Mouse (Mus musculus) midbrain, embryonic 12.5 days (tissue): ENCODE data around the gene Itga6. TPM values are rescaled to one million over a fixed set of nuclear protein-coding genes. Genes with fewer than 3 reads are reported as not detected.

Experiments used
- ATAC-seq: fragments of 200-750 bp; cut with Nextera tagmentation; 2 replicates; pipeline ENCODE4 v1.8.0; 2017; ENCODE audit warnings: low read depth, moderate TSS enrichment, moderate library complexity; ENCODE audit not compliant: low FRiP score
- H3K27ac ChIP-seq: fragments of 300-500 bp; sonication (generic); replicated peaks from 2 replicates; pipeline ENCODE4 v1.5.1; 2016; ENCODE audit warnings: mild to moderate bottlenecking
- H3K27me3 ChIP-seq: fragments of 300-500 bp; sonication (generic); 2 replicates; pipeline ENCODE4 v1.6.1; 2016; ENCODE audit warnings: mild to moderate bottlenecking
- H3K36me3 ChIP-seq: fragments of 300-500 bp; sonication (generic); 2 replicates; pipeline ENCODE4 v1.6.1; 2016
- H3K4me1 ChIP-seq: fragments of 300-500 bp; sonication (generic); 2 replicates; pipeline ENCODE4 v1.6.1; 2016
- H3K4me2 ChIP-seq: fragments of 300-500 bp; sonication (generic); replicated peaks from 2 replicates; pipeline ENCODE4 v1.6.1; 2016; ENCODE audit warnings: mild to moderate bottlenecking, moderate library complexity
- H3K4me3 ChIP-seq: fragments of 300-500 bp; sonication (generic); 2 replicates; pipeline ENCODE4 v1.5.1; 2016; ENCODE audit warnings: mild to moderate bottlenecking
- H3K9ac ChIP-seq: fragments of 300-500 bp; sonication (generic); replicated peaks from 2 replicates; pipeline ENCODE4 v1.6.1; 2016; ENCODE audit warnings: mild to moderate bottlenecking, moderate library complexity
- H3K9me3 ChIP-seq: fragments of 300-500 bp; sonication (generic); 2 replicates; pipeline ENCODE4 v1.6.1; 2016; ENCODE audit warnings: mild to moderate bottlenecking
- WGBS: fragments of 180-500 bp; shearing (Covaris S2); methylation state at CpG from one replicate; pipeline ENCODE4 v1.1.7; 2016; 5-methylcytosine and 5-hydroxymethylcytosine counted together
- polyA plus RNA-seq: library from polyadenylated mRNA; unstranded; fragments of >200 nt; fragmentation: Nextera tagmentation; extraction: Ambion mirVana; gene quantifications from 2 replicates; pipeline ENCODE4 v1.2.1, GENCODE M21; 2016

Itga6 gene
- polyA plus RNA-seq, 1 experiment from 2014 or later = 23.2 TPM

DNA sequence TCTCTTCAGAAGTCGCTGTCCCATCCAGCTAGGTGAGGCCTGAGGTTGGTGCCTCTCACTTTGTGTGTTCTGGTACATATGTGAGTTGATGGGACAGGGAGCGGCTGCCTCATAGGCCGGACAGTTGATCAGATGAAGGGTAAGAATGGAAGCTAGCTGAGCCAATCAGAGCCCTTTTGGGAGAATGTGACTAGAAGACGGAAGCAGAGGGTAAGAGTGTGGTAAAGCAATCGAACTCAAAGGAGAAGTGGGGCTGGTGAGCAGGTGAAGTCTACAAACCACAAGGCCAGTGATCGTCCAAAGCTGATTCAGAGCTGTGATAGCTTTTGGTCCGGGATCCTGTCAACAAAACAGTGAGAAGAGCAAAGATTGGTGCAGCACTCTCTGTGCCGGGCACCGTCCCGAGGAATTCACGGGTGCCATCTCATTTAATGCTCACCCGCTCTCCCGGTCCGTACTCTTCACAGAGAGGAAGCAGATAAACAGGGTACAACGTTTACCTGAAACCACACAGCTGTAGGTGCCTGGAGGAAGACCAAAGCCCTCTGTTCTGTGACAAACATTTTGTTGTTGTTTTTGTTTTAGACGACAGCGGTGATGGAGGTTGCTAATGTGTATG, 9.8 kb upstream of the Itga6 start:
- Histone ChIP-seq H3K4me3 (no peak overlapping the region), H3K9ac (no peak overlapping the region), H3K4me2 (no peak overlapping the region), H3K4me1 (peaks cover 8% of the 10 kb centered on the region; the same call in 1 of the 2 replicates), H3K27me3 (peaks cover 4% of the 10 kb centered on the region; the same call in 1 of the 2 replicates), H3K27ac (no peak overlapping the region), H3K9me3 (no peaks in the 10 kb centered on the region), H3K36me3 (no peaks in the 10 kb centered on the region)
- ATAC-seq = no peak
- 94% methylated on average over 17 of the region's 17 CpGs for WGBS

- Histone ChIP-seq H3K27me3 (peaks cover 4% of the 10 kb centered on the region; the same call in 1 of the 2 replicates), H3K4me3 (no peak overlapping the region), H3K9ac (no peak overlapping the region), H3K4me2 (no peak overlapping the region), H3K4me1 (peaks cover 8% of the 10 kb centered on the region; the same call in 1 of the 2 replicates), H3K36me3 (no peaks in the 10 kb centered on the region), H3K27ac (no peak overlapping the region), H3K9me3 (no peaks in the 10 kb centered on the region)
- 95% methylated on average over 2 of the region's 2 CpGs for WGBS
- ATAC-seq = no peak
These were observed 9.2 kb upstream of the Itga6 start for GRCm38 (mm10) chr2:71736213-71736612.

GRCm38 (mm10) chr2:71739173-71739860, 6.1 kb upstream of the Itga6 start:
- Histone ChIP-seq H3K9me3 (no peaks in the 10 kb centered on the region), H3K9ac (no peak overlapping the region), H3K27me3 (peaks cover 4% of the 10 kb centered on the region; the same call in 1 of the 2 replicates), H3K4me1 (peaks cover 25% of the 10 kb centered on the region), H3K4me3 (no peak overlapping the region), H3K4me2 (no peak overlapping the region), H3K36me3 (no peaks in the 10 kb centered on the region), H3K27ac (no peak overlapping the region)
- WGBS = 74% methylated on average over 9 of the region's 9 CpGs
- ATAC-seq = no peak

DNA sequence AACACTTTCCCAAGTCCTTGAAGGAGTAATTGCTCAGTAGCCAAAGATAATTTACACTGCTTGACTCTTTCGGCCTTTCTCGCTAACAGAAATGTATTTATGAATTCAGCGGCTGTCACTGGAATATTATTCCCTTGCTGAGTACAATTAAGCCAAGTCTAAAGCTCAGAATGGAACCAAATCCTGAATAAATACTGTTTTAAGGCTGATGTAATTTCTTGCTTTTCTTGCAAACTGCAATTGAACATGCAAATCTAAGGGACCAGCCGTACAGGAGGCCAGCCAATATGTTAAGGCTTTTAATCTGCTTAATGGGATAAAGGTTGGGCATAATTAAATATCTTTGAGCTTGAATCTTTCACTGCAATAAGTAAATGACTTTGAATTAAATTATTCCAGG, 2.9 kb upstream of the Itga6 start:
- Histone ChIP-seq H3K27ac (no peak overlapping the region), H3K27me3 (peaks cover 17% of the 10 kb centered on the region; the same call in 1 of the 2 replicates)
- whole genome bisulfite sequencing = 62% methylated on average over 4 of the region's 4 CpGs

GRCm38 (mm10) chr2:71743377-71743776, 2.0 kb upstream of the Itga6 start:
- H3K9ac ChIP-seq = no peak overlapping the region
- H3K27ac ChIP-seq = no peak overlapping the region
- H3K27me3 ChIP-seq = peaks cover 25% of the 10 kb centered on the region
- no peak overlapping the region for H3K4me2 ChIP-seq
- H3K4me3 ChIP-seq = no peak overlapping the region
- peaks cover 43% of the 10 kb centered on the region for H3K4me1 ChIP-seq
- 50% methylated on average over 7 of the region's 7 CpGs for WGBS
- no peaks in the 10 kb centered on the region for H3K9me3 ChIP-seq
- no peak for ATAC-seq
- H3K36me3 ChIP-seq = no peaks in the 10 kb centered on the region

More for the DNA sequence above, 2.9 kb upstream of the Itga6 start:
- H3K4me3 ChIP-seq = no peak overlapping the region
- H3K4me1 ChIP-seq = peaks cover 44% of the 10 kb centered on the region
- no peak overlapping the region for H3K9ac ChIP-seq
- no peaks in the 10 kb centered on the region for H3K36me3 ChIP-seq
- H3K9me3 ChIP-seq = no peaks in the 10 kb centered on the region
- no peak for ATAC-seq
- H3K4me2 ChIP-seq = no peak overlapping the region

DNA sequence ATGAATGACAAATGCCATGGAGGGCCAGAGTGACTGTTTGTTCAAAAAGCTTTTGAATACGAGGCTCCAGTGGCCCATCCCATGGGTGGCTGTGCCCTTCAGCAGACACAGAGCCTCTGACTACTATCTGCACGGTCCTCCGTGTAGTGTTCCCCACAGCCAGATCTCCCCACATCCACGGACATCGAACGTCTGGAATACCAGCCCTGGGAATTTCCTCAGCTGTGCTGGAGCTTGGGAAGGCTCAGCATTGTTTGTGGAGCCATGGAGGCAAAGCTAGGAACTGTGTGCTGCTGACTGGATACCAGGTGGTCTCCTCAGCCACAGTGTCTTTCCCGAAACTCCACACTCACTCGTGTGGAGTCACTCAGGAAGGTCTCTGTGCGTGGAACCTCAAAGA, 1.1 kb upstream of the Itga6 start:
- Histone ChIP-seq H3K4me2 (0 out of 2 replicates have a peak overlapping the region, but pooled peaks have one; percentile 31), H3K9me3 (no peaks in the 10 kb centered on the region), H3K27me3 (peaks cover 26% of the 10 kb centered on the region), H3K4me3 (no peak overlapping the region), H3K27ac (no peak overlapping the region), H3K9ac (no peak overlapping the region), H3K36me3 (no peaks in the 10 kb centered on the region), H3K4me1 (peaks cover 41% of the 10 kb centered on the region)
- ATAC-seq = no peak
- WGBS = 15% methylated on average over 9 of the region's 9 CpGs

DNA sequence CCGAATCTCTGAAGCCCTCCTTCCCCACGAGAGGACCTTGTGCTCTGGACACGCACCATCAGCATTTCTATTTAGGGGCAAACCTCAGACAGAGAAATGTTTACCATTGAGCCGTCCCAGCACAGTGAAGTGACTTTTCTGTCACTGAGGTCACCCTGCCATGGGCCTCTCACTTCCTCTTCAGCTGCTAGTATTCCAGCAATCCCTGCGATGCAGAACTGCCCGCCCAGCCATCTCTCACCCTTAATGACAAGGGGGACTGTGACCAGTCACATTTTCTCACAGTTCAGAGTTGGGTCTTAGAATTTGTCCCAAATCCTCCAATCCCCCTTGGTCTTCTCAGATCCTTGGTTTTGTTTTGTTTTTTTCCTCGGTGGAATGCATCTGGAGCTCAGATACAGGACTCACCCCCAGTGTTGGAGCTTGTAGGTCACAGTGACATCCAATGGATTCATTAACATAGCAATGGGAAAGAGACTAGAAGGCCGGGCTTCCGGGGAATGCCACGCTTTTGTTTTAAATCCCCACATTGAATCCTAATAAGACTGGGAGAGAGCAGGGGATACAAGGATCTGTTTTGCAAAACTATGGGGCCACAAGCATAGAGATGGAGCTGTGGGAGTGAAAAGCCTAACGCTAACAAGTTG, 432 bp upstream of the Itga6 start:
- Histone ChIP-seq H3K4me1 (peaks cover 47% of the 10 kb centered on the region), H3K4me2 (peak overlapping the region; percentile 31), H3K27ac (peak overlapping the region; percentile 25; the same call in 1 of the 2 replicates), H3K36me3 (no peaks in the 10 kb centered on the region), H3K9ac (no peak overlapping the region), H3K27me3 (peaks cover 23% of the 10 kb centered on the region), H3K9me3 (no peaks in the 10 kb centered on the region), H3K4me3 (no peak overlapping the region)
- 3% methylated on average over 11 of the region's 11 CpGs for WGBS
- ATAC-seq = peak; percentile 52; the same call in 1 of the 2 replicates

DNA sequence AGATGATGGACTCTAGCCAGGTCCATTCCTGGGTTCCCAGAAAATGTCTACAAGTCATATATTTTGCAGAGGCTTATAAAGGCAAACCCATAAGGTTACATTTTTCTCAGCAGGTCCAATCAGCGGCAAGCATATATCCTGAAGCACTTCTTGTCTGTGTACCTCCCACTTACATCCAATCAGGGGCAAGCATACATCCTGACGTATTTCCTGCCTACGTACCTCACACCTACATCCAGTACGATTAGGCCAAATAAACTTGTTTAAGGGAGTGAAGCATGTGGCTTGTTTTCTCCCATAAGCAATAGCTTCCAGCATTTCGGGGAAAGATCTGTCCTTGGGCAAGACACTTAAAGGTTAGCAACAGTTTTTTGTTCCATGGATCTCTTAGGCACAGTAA, 3.0 kb downstream of the Itga6 start:
- peaks cover 49% of the 10 kb centered on the region for H3K4me1 ChIP-seq
- no peak overlapping the region for H3K4me3 ChIP-seq
- 89% methylated on average over 5 of the region's 5 CpGs for WGBS
- H3K36me3 ChIP-seq = no peaks in the 10 kb centered on the region
- H3K9me3 ChIP-seq = no peaks in the 10 kb centered on the region
- no peak overlapping the region for H3K4me2 ChIP-seq
- H3K27me3 ChIP-seq = peaks cover 23% of the 10 kb centered on the region
- H3K9ac ChIP-seq = no peak overlapping the region
- no peak overlapping the region for H3K27ac ChIP-seq
- ATAC-seq = no peak

- peak overlapping the region; percentile 44 for H3K4me2 ChIP-seq
These were observed 4.1 kb downstream of the Itga6 start for GRCm38 (mm10) chr2:71749367-71750086.

GRCm38 (mm10) chr2:71750087-71750453, 4.7 kb downstream of the Itga6 start:
- H3K36me3 ChIP-seq = no peaks in the 10 kb centered on the region
- WGBS = 14% methylated on average over 10 of the region's 10 CpGs
- peak overlapping the region; percentile 44 for H3K4me2 ChIP-seq
- H3K4me1 ChIP-seq = peaks cover 37% of the 10 kb centered on the region
- peak; percentile 63; the same call in 1 of the 2 replicates for ATAC-seq
- H3K9ac ChIP-seq = no peak overlapping the region
- peaks cover 23% of the 10 kb centered on the region for H3K27me3 ChIP-seq
- H3K27ac ChIP-seq = peak overlapping the region; percentile 58; the same call in 1 of the 2 replicates
- H3K4me3 ChIP-seq = peak overlapping the region; percentile 18; the same call in 1 of the 2 replicates
- no peaks in the 10 kb centered on the region for H3K9me3 ChIP-seq

More at GRCm38 (mm10) chr2:71749367-71750086, 4.1 kb downstream of the Itga6 start:
- 24% methylated on average over 13 of the region's 13 CpGs for WGBS
- H3K36me3 ChIP-seq = no peaks in the 10 kb centered on the region
- H3K4me3 ChIP-seq = peak overlapping the region; percentile 18; the same call in 1 of the 2 replicates
- no peaks in the 10 kb centered on the region for H3K9me3 ChIP-seq
- peaks cover 23% of the 10 kb centered on the region for H3K27me3 ChIP-seq
- peaks cover 43% of the 10 kb centered on the region for H3K4me1 ChIP-seq
- H3K27ac ChIP-seq = peak overlapping the region; percentile 58
- ATAC-seq = no peak
- H3K9ac ChIP-seq = no peak overlapping the region; the same call in 1 of the 2 replicates

GRCm38 (mm10) chr2:71751336-71751735, 5.9 kb downstream of the Itga6 start:
- Histone ChIP-seq H3K27me3 (peaks cover 23% of the 10 kb centered on the region), H3K4me1 (peaks cover 26% of the 10 kb centered on the region), H3K36me3 (no peaks in the 10 kb centered on the region), H3K9me3 (no peaks in the 10 kb centered on the region), H3K27ac (no peak overlapping the region), H3K4me2 (no peak overlapping the region), H3K9ac (no peak overlapping the region), H3K4me3 (no peak overlapping the region)
- ATAC-seq = peak; percentile 56; the same call in 1 of the 2 replicates
- 79% methylated on average over 8 of the region's 8 CpGs for WGBS
